Mouse (Mus musculus): ENCODE data around the gene Mxra8.
A peak's percentile ranks its signal among the peaks of the same experiment; 100 is the strongest.

The Mxra8 gene

DNA sequence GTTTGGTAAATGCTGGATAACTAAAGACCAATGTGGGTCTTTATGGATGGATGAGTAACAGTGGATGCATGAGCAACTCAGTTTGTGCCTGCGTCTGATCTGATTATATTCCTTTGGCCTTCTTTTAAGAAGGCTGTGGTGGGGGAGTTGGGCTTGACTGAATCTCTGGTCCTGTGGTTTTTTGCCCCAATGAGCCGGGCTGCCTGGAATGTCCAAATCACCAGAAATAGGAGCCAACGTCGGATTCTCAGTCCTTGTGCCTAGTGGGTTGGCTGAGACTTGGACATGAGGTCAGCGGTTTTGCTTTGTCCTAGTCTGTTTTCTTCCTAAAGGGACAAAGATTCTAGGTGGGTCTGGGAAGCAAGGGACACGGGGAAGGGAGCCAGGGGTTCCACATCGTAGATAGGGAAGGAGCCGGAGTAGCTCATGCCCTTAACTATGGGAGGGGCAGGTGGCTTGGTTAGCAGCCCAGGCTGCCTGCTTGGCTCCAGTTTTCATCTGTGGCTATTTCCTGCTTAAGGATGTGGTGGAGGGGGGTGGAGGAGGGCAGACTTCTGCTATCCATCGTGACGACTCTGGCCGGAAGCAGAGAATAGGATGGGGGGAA lies 2.0 kb upstream of the Mxra8 start:
- DNase-seq (ENCODE audit: low spot score) = no peak

DNA sequence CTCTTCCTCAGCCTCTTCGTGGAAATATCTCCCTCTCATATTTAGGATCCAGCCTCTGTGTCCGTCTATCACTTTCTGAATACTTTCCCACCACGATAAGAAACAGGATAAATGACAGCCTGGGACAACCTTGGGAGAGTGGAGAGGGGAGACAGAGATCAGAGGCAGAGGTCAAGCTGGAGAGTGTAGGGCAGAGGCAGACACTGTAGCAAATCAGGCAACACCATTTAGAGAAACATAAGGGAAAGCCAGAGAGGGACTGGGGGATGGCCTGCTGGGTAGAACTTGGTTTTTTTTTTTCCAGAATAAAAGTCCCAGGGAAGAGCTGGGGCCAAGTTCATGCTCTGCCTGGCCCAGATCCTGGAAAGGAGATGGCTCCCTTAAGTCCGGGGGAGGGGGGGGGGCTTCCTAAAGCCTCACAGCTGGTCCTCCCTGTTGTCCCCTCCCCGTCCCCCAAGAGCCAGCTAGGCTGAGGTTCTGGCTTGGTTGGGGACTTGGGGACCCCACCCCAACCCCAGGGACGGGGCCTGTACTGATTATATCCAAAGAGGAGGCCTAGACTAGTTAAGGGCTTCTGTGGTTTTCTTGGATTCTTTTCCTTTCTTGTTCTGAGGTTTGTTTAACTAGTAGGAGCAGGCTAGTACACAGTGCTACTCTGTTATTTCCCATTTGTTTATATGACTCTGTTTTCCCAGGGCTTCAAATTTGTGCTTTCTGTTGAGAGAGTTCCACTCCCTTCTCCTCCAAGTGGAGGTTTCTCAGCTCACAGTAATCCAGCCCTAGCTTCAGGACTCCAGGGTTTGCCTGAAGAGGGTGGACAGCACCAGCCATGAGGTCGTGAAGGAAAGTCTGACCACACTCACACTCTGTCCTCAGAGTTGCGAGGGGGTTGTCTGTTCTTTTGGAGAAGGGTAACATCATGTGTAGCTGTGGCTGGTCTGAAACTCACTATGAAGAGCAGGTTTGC lies 1.0 kb upstream of the Mxra8 start:
- DNase-seq (ENCODE audit: low spot score) = no peak

DNA sequence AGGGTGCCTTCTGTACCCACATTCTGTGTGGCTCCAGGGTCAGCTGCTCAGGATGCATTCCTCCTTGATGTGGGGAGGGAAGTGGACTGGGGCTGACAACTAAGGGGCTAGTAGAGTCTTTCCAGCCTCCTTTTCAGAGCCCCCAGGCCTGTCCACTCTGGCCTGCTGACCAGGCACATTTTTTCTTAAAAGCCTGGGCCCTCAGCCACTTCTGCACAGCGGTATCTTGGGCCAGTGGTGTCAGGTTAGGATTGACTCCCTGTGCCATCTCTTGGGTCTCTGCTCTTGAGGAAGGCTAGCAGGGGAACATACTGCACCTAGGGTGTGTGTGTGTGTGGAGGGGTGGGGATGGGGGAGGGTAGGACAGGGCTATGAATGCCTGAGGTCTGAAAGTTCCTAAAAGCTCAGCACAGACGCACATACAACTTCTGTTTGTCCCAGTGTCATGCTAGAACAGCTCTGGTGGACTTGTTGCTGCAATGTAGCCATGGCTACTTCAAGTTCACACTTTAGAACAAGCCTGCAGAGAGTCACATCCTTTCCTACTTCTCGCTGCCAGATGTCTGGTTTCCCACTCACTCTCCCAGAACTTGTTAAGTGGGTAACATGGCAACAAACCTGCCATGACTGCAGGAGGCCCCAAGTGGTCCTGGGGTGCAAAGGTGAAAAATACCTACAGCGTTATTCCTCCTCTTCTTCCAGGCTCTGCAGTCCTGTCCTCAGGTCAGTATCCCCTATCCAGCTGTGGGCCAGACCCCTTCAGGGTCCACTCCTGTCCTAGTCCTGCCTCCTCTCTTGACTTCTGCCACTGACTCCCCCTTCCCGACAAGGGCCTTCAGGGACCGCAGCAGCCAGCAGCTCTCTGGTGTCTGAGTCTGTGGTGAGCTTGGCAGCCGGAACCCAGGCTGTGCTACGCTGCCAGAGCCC lies 859 bp downstream of the Mxra8 start:
- DNase-seq (ENCODE audit: low spot score) = no peak

DNA sequence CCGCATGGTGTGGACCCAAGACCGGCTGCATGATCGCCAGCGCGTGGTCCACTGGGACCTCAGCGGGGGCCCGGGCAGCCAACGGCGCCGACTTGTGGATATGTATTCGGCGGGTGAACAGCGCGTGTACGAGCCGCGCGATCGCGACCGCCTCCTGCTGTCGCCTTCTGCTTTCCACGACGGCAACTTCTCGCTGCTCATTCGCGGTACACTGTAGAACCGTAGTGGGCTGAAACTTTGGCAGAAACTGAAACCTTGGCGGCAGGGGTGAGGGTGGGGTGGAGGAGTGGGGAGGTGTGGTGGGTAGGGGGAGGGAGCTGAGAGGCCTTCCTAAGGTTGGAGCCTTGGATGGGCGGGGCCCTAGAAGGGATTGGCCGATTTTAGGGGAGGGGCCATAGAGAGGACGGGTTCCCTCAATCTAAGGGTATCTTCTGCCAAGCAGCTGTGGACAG lies 1.5 kb downstream of the Mxra8 start:
- DNase-seq (ENCODE audit: low spot score) = no peak

DNA sequence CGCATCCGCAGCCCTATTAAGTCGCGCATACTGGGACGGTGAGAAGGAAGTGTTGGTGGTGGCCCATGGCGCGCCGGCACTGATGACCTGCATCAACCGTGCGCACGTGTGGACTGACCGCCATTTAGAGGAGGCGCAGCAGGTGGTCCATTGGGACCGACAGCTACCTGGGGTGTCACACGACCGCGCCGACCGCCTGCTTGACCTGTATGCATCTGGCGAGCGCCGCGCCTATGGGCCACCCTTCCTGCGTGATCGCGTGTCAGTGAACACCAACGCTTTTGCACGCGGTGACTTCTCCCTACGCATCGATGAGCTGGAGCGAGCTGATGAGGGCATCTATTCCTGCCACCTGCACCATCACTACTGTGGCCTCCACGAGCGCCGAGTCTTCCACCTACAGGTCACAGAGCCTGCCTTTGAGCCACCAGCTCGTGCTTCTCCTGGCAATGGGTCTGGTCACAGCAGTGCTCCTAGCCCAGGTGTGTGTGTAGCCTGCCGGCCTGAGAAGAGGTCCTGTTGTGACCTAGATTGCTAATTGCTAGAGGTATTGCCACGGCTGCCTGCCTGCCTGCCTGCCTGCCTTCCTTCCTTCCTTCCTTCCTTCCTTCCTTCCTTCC lies 2.3 kb downstream of the Mxra8 start:
- no peak for DNase-seq (ENCODE audit: low spot score)

DNA sequence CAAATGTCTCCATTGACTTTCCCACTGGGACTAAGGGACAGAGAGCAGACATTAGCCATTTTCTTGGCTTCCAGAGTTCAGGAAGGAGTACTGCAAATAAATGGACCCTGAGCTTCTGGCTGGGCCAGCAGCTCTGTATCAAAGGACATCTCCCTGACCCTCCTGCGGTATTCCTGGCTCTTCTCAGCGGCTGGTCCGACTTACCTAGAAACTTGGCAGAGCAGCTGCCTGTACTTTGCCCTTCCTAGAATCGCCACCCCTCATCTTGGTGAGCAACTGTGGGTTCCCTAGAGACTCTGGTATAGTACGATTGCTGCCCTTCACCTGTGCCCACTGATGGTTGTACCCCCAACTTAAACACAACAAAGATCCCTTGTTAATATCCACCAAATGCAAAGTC lies 3.8 kb downstream of the Mxra8 start:
- no peak for DNase-seq (ENCODE audit: low spot score)

DNA sequence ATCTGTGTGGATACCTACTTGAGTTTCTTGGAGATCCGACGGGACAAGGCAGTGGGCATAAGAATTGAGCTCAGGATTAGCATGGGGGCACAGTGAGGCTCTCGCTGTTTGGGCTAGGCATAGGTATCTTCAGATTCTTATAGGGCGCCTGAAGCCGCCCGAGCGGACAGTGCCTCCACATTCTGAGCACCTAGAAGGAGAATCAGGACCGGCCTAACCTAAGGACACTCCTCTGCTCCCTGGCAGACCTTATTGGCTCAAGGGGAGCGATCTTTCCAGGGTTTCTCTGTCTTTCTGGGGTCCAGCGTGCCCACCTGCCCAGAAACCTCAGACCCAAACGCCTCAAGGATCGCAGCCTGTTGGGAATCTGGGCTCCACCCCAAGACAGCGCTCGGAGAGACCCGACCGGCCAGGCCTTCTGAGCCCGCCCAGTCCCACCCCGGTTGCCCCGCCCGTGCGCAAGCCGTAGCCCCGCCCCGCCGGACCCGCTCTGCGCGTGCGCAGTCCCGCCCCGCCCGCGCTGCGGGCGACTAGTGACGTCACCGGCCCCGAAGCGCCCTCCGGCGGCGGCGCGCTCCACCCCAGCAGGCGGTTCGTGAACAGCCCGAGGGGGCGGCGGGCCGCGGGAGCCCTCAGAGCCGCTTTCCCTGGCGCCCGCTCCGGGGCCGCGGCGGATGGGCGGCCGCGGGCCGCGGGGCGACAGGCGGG lies 7.5 kb downstream of the Mxra8 start, which contains the start of gene Dvl1:
Dvl1 (plus strand) TSS at position 532 of the 708 bp plus-strand sequence.
- peak; percentile 97 for DNase-seq (ENCODE audit: low spot score)

DNA sequence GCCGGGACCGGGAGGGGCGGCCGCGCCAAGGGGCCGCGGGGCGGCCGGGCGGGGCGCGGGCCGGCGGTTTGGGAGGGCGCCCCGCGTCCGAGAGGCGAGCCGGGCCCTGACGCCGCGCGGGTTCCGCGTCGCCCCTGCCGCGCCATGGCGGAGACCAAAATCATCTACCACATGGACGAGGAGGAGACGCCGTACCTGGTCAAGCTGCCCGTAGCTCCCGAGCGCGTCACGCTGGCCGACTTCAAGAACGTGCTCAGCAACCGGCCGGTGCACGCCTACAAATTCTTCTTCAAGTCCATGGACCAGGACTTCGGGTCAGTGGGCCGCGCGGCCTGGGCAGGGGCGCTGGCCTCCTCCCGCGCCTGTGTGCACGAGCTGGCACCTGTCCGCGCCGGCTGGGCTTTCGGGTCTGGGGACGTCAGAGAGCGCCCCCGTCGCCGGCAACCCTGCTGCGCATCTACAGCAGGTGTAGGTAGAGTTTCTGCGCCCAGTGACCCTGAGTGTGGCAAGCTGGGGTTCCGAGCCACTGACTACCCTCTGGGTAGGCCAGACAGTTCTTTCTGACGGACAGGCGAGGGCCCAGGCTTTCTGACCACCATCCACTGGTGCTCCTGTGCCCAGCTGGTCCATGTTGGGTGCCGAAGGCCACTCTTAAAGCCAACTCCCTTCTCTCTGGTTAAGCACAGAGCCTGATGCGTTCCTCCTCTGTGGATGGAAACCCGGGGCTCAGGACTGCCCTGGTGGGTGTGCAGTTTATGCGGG lies 8.3 kb downstream of the Mxra8 start:
- no peak for DNase-seq (ENCODE audit: low spot score)

DNA sequence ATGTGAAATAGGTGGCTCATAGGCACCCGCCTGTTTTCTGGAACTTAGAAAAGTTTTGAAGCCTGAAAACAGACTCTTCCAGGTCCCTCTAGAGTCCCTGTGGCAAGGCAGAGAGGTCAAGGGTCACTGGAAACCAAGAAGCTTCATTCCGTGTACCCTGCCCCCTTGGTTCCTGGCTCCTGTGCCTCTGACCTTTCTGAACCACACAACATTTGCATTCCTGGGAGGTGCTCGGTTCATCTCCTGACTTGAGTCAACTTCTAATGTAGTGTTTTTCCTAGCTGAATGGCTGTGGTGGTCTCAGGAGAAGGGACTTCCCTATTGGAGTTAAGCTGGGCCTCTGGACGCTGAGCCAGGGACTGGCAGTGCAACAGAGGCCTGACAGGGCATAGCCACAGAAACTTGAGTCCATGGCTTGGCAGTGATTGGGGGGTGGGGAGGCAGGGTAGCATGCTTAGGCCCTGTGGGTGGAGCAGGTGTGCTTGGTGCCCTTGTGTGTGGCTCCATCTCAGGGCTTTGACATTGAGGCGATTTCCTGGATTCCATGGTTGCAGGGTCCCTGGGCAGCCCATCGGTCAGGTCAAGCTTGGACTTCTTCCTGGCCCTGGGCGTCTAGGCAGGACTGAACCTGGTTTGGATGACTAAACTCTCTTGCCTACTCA lies 9.1 kb downstream of the Mxra8 start:
- DNase-seq (ENCODE audit: low spot score) = no peak

DNA sequence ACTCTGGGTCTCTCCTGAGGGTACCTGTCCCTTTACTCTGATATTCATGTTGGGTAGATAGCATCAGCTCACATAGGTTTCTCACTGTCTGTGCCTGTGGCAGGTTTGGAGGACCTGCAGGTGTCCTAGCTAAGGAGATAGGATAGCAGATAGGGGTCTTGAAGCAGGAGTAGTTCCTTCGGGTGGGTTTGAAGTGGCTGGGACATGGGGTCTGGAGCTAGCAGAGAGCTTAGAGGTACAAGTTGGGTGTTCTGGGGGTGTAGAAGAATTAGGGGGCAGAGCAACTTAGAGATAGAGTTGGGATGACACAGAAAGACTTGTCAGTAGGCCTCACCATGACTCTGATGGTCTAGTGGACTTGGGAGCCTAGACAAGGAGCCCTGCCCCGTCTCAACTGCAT lies 9.9 kb downstream of the Mxra8 start:
- DNase-seq (ENCODE audit: low spot score) = no peak

DNA sequence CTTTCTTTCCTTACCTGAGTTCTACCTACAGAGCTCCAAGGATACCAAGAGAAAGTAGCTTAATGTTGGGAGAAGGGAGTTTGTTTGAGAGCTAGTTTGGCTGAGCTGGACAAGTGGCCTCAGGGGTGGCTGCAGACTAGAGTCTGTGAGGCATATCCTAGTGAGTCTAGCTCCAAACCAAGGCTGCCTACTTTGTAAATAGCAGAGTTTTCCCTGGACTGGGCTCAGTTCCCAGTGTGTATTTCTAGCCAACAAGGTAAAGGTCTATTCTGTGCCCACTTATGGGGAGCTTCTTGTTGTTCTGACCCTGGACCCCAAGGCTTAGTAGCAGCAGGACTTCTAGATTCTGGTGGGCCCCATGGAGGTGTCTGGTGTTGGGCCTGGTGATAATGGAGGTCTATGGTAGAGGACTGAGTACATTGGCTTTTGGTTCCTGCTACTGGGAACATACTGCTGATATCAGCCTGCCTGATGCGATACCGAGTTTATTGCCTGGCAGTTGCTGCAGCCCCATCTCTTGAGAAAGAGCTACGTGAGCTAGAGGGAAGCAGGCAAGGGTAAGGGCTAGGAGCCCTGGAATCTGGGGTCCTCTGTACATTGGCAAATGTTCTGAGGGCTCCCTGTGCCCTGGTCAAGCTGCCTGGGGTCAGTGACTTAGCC lies 10.4 kb downstream of the Mxra8 start:
- DNase-seq (ENCODE audit: low spot score) = no peak

DNA sequence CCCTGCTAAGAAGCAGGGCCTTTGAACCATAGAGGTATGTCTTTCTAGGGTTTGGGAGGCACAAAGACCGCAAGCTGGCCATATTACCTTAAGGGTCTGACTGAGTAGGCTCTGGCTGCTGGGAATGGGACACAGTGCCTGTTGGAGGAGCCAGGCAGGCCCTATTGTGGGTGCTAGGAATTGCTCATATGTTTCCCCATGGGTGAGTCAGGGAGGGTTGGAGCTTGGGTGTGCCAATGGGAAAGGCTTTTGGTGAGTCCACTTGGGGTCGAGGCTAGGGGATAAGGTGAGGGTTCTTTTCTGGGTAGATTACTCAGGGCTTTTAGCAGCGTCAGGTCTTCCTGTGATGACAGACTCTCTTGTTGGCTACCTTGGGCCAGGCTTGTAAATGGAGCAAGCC lies 11.9 kb downstream of the Mxra8 start:
- no peak for DNase-seq (ENCODE audit: low spot score)

DNA sequence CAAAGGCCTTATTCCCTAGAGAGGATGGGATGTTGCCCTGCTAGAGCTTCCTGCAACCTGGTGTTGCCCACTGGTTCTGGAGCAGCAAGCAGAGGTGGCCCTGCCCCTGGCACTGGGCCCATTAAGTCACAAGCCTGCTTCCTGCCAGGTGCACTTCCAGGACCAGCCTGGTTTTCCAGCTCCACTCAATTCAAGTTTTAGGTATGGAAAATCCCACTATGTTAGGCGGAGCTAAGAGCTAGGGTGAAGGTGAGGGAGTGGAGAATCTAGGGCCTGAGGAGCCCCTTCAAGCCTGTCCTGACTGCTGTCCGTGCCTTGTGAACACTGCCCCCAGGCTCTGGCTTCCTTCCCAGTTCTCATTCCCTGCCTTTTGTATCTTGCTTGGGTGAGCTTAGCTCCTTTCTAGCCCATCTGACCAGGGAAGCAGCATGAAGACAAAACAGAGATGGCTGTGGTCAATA lies 12.5 kb downstream of the Mxra8 start:
- DNase-seq (ENCODE audit: low spot score) = no peak

DNA sequence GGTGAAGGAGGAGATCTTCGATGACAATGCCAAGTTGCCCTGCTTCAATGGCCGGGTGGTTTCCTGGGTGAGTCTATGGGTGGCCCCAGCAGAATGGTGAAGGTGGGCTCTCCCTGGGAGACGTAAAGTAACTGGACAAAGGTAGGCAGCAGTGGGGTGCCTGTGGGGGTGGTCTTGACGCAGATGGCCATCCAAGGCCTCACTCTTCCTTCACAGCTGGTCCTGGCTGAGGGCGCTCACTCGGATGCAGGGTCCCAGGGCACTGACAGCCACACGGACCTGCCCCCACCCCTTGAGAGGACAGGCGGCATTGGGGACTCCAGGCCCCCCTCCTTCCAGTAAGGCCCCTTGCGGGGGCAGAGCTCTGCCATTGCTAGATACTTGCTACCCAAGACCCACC lies 13.9 kb downstream of the Mxra8 start:
- DNase-seq (ENCODE audit: low spot score) = no peak

DNA sequence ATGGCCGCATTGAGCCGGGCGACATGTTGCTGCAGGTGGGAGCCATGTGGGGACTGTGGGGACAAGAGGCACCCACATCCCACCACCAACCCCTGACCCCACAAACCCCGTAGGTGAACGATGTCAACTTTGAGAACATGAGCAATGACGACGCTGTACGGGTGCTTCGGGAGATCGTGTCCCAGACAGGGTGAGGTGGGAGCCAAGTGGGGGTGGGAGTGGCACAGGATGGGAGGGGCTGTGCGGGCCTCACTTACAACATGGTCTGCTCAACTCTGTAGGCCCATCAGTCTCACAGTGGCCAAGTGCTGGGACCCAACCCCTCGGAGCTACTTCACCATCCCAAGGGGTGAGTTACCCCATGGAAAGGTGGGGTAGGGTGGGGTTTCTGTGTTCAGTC lies 15.5 kb downstream of the Mxra8 start:
- no peak for DNase-seq (ENCODE audit: low spot score)

DNA sequence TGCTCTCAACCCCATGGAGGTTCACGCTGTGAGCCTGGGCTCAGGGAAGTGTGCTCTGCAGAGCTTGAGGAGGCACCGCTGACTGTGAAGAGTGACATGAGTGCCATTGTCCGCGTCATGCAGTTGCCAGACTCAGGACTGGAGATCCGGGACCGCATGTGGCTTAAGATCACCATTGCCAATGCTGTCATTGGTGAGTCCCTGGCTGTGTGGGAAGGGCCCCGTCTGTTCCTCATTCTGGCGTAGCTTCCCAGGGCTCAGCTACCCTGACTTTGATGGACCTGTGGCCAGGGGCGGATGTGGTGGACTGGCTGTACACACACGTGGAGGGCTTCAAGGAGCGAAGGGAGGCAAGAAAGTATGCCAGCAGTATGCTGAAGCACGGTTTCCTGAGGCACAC lies 16.6 kb downstream of the Mxra8 start:
- no peak for DNase-seq (ENCODE audit: low spot score)

DNA sequence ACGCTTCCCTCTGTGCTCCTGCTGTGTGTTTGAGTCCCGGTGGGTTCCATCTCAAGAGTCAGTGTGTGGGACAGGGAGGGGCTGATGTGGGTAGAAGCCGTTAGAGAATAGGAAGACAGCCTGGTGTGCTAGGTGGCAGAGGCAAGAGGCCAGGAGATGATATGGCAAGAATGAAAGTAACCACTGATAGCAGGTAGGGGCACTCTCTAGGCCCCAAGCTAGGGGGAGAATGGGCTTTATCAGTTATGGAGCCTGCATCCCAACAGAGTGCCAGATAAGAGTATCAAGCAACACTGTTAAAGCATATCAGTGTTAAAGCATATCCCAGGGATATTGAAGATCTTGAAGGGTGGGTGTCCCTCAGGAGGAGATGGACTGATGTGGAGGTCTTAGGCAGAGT lies 17.4 kb downstream of the Mxra8 start:
- DNase-seq (ENCODE audit: low spot score) = no peak

DNA sequence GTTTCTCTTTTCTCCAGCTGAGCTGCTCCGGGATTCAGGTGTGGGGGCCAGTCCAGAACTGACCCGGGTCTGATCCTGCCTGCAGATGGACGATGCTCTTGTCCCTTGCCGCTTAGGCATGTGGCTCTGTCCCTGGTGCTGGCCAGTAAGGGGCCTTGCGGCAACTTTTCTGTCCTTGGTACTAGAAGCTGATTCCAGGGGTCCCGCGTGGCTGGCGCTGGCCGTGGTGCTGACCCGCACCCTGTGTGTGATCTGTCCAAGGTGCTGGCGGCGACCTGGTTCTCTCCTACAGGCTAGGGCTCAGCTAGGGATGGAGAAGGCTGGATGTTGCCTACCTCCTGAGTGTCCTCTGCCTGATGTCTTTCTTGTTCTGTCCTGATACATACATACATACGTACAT lies 19.8 kb downstream of the Mxra8 start:
- DNase-seq (ENCODE audit: low spot score) = peak; percentile 67

DNA sequence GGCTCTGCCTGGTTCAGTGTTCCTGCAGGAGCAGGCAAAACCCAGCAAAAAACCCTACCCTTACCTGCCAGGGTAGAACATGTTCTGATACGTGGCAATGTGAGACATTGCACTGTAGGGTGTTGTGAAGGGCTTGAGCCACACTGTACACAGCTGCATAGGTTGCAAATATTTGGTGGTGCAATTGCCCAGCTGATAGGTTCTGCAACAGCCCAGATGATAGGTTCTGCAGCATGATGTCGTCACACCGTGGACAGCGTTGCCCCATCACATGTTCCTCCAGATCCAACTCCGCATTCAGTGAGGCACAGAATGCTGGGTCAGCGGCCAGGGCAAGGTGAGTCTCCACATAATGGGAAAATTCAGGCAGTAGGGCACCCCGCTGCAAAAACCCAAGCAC lies 22.3 kb downstream of the Mxra8 start:
- DNase-seq (ENCODE audit: low spot score) = no peak
